Mouse (Mus musculus) brain, embryonic 14.5 days (tissue): Measurements from ENCODE around the gene Prpf6. TPM values are rescaled to one million over a fixed set of nuclear protein-coding genes. Genes with fewer than 3 reads are reported as not detected.
A peak's percentile ranks its signal among the peaks of the same experiment; 100 is the strongest.

ENCODE experiments used
- DNase-seq: peaks from one replicate; pipeline ENCODE4 v3.0.0-alpha.2; 2011; ENCODE audit warnings: low read depth
- CTCF ChIP-seq: fragments of 200-500 bp; IDR thresholded peaks from 2 replicates; pipeline ENCODE4 v1.5.1; 2012; ENCODE audit warnings: inconsistent platforms, mild to moderate bottlenecking, moderate library complexity, borderline replicate concordance; ENCODE audit not compliant: insufficient read depth, insufficient read length; ENCODE audit errors: extremely low read depth
- POLR2A ChIP-seq: fragments of 200-500 bp; IDR thresholded peaks from 2 replicates; pipeline ENCODE4 v1.6.1; 2012; ENCODE audit warnings: mild to moderate bottlenecking, inconsistent platforms, borderline replicate concordance; ENCODE audit not compliant: poor library complexity, insufficient read depth, insufficient read length, severe bottlenecking; ENCODE audit errors: extremely low read depth
- polyA plus RNA-seq: library from polyadenylated mRNA; depleted of rRNA; stranded (reverse); fragments of >200 nt; gene quantifications from 2 replicates; pipeline ENCODE4 v1.2.3, GENCODE M21; 2012

The Prpf6 gene
- polyA plus RNA-seq, 1 experiment: 44.4 TPM

DNA sequence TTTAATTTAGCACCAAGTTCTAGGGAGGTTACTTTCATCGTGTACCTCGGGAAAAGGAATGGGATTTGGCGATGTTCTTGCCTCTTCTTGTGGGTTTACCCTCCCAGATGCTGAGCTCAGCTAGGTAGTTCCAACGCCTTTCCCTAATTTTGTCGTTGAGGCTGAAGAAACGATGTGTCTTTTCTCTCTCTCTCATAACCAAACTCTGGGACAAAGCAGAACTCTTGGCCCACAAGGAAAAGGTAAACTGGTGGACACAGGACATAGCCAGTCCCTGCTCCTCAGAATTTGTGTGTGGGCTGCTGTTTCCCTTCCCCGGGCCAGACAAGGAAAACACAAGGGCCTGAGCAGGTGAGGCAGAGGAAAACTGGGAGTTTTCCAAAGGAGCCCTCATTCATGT lies 80.3 kb downstream of the Prpf6 start:
- no peak for TF ChIP-seq POLR2A
- no peak for TF ChIP-seq CTCF
- no peak for DNase-seq

DNA sequence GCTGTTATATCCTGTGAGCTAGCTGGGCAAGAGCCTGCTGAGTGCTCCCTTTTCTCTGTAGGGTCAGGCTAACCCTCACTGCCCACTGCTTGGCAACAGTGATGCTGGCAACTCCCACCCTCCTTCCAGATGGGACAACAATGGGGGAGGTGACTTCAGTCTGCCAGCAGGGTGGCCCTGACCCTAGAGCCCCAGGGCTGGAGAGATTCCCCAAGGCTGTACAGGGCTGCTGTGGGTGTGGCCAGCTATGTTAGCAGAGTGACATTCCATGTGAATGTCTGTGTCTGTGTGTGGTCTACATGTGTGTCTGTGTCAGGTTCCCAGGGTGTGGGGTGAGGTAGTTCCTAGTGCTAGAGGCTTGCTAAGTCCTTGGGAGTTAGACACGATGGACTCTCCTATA lies 81.8 kb downstream of the Prpf6 start:
- TF ChIP-seq CTCF (no peak), POLR2A (no peak)
- no peak for DNase-seq

DNA sequence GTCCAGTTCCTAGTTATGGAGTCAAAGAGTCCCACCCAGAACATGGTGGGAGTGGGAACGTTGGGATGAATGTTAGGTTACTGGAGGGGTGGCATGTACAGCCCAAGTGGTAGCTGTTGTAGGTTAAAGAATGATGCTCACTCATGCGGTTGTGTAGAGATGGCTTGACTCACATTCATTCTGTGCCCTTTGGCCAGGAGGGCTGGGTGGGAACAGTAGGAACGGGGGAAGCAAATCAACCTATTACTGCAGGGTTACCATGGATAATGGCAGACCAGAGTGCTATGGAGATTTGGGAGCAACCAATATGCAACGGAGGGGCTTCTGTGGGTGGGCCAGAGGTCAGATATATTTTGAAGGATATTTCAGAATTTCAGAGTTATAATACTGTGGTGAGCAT lies 83.3 kb downstream of the Prpf6 start:
- DNase-seq: no peak

DNA sequence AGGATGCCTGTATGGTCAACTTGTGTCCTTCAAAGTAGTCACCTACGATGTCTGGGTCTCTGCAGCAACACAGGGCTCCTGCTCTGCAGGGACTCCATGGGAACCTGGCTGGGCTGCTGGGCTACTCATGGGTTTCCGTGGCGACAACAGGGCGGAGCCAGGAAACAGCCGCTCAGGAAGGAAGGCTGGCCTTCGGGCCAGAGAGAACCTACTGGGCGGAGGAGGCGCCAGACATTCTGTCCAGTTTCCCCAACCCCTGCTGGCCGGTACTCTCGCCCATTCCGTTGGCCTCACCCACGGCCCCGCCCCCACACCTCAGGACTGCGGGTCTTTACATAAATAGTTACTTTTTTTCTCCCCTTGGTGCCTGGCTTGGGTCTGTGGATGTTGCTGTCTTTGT lies 83.8 kb downstream of the Prpf6 start:
- DNase-seq: peak; percentile 66
- no peak for TF ChIP-seq POLR2A
- no peak for TF ChIP-seq CTCF

More for the DNA sequence above, 83.3 kb downstream of the Prpf6 start:
- TF ChIP-seq CTCF: no peak
- TF ChIP-seq POLR2A: no peak

DNA sequence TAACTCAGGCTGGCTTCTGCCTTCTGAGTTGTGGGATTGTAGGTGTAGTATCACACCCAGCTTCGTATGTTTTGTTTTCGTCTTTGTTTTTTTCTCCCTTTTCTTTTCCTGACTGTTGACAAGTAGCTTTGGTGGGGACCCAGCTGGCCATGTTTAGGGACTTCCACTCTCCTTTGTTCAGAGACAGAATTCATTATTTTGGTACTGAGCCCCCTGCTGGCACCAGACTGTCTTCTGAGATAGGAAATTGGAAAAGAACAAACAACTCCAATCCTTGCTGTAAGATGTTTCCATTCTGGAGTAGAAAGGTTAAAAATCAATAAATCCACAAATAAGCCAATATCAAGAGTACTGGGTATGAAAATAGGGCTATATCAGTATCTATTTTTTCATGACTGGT lies 84.8 kb downstream of the Prpf6 start:
- no peak for TF ChIP-seq CTCF
- TF ChIP-seq POLR2A: no peak

DNA sequence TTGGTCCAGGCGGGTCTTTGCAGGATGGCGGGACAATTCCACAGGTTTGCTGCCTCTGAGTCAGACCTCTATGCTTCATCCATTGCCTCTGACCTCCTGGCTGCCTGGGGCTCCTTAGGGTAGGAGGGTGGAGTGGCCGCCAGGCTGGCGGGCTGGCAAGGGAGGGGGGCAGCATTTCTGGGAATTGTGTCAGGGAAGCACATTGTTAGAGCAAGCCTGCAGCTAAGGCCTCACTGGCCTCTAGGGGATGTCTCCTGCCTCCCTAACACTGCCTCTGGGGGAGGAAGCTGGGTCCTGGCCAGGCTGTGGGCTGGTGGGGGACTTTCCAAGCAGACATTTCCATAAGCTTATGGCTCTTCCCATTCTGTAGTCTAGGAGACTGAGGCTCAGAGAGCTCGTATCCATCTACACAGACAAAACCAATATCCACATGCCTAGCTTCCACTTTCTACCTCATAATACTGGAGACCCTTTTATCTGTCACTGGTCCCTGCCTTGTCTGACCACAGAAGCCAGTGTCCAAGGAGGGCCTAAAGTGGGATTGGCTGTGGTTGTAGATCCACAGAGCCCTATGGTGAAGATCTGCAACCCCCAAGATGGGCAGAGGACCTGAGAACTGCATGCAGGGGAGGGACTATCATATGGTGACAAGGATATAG lies 85.6 kb downstream of the Prpf6 start:
- DNase-seq: peak; percentile 8
- TF ChIP-seq POLR2A (no peak), CTCF (no peak)

More for the DNA sequence above, 84.8 kb downstream of the Prpf6 start:
- peak; percentile 74 for DNase-seq

DNA sequence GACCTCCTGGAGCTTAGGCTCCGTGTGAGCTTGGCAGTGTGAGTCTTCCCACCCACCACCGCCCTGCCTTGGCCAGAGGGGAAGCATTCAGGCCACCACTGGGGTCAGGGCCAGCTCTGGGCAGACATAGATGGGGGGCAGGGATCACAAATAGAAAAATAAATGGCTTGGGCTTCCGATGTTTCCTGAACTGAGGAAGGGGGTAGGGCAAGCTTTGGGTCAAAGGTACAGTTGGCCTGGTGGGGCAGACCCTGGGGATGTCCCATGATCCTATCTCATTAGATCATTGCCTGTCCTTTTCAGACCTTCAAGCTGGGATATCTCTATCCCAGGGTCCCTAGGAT lies 86.1 kb downstream of the Prpf6 start:
- TF ChIP-seq POLR2A: no peak
- TF ChIP-seq CTCF: no peak
- DNase-seq: no peak

DNA sequence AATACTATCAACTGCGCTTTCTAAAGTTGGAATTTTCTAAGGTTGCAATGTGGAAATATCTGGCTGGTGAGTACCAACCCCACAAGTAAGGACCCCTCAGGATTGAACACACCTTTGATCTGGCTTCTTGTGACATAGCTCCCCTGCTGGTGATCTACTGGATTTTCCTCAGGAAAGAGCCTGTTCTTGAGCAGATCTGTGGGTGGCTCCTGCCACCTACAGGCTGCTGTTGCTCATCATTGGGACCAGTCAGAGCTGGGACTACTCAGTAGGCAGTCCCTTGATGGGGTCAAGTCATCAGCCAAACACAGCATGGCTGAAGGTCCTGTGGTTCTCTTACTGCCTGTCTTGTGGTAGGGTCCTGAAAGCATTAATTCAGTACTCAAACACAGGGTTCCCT lies 87.1 kb downstream of the Prpf6 start:
- TF ChIP-seq POLR2A (no peak), CTCF (peak; percentile 94)
- DNase-seq: peak; percentile 91

DNA sequence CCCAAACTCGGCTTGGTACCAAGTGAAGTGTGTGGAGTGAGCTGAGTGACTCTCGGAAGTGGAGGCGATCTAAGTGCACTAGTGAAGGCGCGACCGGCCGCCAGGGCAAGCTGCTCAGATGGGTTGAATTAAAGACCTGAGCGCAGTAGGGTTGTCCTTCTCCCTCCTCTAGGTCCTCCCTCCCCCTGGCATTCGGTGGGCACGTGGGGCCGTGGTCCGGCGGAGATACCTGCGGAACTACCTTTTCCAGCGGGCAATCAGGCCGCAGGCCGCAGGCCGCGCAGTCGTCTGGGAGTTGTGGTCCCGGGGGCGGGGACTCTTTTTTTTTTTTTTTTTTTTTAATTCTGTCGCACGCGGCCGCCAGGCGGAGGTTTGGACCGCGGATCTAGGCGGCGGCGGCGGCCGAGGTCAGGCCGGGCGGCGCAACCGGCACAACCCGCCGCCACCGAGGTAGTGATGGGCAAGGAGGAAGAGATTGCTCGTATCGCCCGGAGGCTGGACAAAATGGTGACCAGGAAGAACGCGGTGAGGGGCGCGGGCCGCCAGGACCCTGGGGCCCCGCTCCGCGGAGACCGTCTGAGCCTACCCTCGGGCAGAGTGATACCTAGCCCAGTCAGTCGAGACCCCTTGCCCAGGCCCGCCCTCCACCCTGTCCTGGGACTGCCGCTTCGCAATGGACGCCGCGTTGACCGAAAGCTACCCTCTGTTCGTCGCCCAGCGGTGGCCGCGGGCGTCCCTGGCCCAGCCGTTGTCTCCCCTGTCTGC lies 88.5 kb downstream of the Prpf6 start, which contains the start of gene Tcea2:
Gene Tcea2, plus strand, starts transcription at position 360 of the 765 bp plus-strand sequence.
- peak; percentile 86 for DNase-seq
- TF ChIP-seq CTCF (0 out of 2 replicates have a peak, but pooled peaks have one; percentile 28), POLR2A (no peak)

DNA sequence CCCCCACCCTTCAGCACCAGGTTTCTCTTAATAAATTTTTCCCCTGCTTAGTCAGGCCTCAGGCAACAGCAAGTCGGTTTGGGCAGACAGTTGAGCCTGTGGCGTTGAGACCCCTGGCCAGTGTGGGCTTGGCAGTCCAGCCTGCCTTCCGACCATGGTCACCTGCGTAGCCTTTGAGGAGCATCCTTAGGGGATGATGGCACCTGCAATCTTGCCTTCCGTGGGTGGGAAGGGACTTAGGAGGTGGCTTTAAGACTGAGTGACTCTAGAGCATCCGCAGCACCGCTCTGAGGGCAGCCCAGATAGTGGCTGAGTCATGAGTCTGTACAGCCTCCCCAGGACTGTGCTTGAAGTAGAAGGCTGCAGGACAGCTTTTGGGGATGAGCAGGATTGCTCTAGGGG lies 89.0 kb downstream of the Prpf6 start:
- TF ChIP-seq POLR2A (no peak), CTCF (no peak)
- DNase-seq: peak; percentile 42

DNA sequence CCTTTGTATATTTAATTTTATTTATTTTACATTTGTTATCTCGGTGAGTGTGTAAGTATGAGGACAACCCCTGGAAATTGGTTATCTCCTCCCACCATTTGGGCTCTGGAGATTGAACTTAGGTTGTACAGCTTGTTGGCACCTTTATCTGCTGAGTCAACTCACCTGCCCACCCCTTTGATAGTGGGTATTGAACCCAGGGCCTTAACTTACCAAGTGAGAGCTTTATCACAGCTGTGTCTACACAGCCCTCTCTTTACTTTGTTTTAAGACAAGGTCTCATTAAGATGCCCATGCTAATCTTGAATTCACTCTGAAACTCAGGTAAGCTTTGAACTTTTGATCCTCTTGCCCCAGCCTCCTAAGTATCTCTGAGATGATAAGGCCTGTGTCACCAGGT lies 90.3 kb downstream of the Prpf6 start:
- no peak for DNase-seq
- TF ChIP-seq POLR2A (no peak), CTCF (no peak)

DNA sequence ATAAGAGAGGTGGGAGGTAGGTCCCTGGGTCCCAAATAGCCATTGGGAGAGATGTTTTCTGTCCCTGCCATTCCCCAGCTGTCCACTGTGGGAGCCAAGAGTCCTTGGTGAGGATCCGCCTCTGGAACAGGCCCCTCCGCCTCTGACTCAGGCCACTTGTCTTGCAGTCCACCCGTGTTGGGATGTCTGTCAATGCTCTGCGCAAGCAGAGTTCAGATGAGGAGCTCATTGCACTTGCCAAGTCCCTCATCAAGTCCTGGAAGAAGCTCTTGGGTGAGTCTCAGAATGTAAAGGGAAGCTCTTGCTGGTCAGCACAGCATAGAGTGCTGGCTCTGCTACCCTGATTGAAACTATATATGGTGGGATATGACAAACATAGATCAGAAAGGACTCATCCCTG lies 91.7 kb downstream of the Prpf6 start:
- TF ChIP-seq POLR2A (no peak), CTCF (no peak)
- DNase-seq: no peak

DNA sequence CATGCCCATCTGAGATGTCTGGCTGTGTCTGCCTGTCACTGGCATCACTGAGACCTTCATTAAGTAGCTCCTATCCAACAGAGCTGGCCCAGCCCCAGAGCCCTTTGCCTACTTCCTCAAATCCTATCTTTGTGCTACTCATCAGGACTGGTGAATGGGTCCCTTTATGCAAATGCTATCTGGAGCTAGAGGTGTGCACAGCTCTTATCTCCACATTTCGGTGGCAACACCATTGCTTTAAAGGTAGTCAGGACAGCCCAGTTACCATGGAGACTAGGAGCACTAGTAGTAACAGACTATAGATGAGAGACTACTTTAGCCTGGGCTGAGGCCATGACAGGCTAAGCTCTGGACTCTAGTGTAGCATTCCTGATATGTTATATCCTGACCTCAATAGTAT lies 93.0 kb downstream of the Prpf6 start:
- TF ChIP-seq POLR2A (no peak), CTCF (no peak)
- no peak for DNase-seq

DNA sequence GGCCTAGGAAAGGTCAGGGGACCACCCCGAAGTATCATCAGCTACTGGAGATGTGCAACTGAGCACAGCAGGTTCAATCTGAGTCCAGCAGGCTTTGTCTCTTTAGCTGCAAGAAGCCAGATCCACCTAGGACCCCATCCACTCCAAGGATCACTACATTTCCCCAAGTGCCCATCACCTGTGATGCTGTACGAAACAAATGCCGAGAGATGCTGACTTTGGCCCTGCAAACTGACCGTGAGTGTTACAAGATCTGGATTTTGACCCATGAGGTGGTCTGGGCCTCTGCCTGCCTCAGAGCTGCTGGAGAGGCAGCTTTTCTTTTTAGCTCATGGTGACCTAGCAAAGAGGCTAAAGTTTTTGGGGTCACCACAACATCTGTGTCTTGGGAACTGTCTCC lies 94.0 kb downstream of the Prpf6 start:
- no peak for DNase-seq
- no peak for TF ChIP-seq CTCF
- no peak for TF ChIP-seq POLR2A
